Mouse (Mus musculus): ENCODE results near the gene Rhot2.

Rhot2 gene

GRCm38 (mm10) chr17:25874148-25874720, 29.6 kb upstream of the Rhot2 start:
- peak in 1 of 2 experiments; percentile 62 for DNase-seq

GRCm38 (mm10) chr17:25873405-25874147, 28.9 kb upstream of the Rhot2 start:
- no peak for DNase-seq

DNA sequence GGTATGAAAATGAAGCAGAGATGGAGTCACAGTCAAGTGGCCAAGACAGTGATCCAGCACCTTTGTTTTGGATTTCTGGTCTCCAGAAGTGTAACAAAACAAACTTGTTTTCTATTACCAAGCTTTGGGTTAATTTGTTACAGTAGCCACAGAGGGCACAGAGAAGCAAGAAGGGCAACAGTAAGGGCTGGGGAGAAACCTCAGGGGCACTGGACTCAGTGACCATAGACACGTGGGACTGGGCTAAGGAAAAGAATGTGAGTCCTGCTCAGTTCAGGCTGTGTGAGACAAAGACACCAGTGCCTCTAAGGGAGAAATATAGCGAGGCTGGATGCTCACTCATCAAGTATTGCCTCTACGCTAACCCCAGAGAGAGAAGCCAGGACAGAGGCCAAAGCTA, 28.0 kb upstream of the Rhot2 start:
- peak; percentile 55 to 69 for DNase-seq

- DNase-seq: peak; percentile 48 to 49
These were observed 26.9 kb upstream of the Rhot2 start for GRCm38 (mm10) chr17:25871566-25871965.

DNA sequence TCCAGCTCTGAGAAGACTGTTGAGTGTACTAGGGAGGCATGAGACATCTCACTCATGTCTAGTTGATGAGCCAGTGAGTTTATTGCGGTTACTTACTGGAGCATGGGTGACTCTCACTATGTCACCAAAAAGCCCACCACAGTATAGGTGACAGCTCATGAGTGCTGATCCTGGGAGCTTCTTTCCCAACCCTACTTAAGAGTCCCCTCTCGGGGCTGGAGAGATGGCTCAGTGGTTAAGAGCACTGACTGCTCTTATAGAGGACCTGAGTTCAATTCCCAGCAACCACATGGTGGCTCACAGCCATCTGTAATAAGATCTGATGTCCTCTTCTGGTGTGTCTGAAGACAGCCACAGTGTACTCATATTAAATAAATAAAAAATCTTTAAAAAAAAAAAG, 25.3 kb upstream of the Rhot2 start:
- no peak for DNase-seq

DNA sequence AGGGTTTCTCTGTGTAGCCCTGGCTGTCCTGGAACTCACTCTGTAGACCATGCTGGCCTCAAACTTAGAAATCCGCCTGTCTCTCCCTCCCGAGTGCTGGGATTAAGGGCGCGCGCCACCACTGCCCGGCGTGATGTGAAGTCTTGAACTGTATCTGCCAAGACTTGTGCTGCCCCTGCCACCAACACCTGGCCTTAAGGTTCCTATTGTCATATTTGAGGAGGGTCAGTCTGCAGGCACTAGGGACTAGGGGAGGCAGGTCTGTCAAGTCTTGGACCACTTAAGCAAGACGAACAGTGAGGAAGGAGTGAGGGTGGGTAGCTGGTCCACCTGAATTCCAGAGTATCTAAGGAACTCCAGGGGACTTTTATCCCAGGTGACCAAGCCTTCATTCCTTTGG, 24.8 kb upstream of the Rhot2 start:
- DNase-seq: no peak

- peak; percentile 91 to 92 for DNase-seq
These were observed 24.0 kb upstream of the Rhot2 start, which contains the start of gene Mcrip2 for GRCm38 (mm10) chr17:25868601-25869191. Mcrip2 (minus strand) TSS chr17:25868764.

DNA sequence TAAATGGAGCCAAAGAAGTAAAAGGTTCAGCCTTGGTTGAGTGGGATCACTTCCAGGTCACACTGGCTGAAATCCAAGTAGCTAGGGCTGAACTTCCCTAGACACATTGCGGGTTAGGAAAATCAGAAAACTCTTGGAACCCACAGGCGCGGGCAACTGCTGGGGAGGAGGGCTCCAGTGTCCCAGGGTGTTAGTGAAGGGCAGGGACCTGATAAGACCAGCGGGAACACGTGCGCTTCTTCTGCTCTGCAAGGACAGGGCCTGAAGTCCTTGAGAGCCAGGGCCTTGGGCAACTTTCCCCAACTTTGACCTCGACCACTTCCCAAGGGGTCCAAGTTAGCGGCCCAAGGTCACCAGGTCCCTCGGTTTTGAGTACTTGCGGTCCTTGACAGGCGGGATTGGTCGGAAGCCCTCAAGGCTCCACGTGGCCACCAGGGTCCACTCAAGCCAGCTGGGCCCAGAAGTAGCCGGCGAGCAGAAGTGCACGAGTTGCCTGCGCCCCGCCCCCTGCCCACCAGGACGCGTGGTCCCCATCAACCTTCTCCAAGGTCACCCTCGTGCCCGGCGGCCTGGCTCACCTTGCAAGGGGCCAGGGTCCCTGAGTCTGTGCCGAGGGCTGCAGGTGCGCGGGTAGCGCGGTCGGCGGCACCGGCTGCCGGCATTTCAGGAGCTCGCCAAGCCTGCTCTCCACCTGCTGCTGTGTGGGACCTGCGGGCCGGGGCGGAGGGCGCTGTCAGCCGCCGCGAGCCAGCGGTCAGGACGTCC, 23.4 kb upstream of the Rhot2 start:
- DNase-seq: peak; percentile 78 to 84

DNA sequence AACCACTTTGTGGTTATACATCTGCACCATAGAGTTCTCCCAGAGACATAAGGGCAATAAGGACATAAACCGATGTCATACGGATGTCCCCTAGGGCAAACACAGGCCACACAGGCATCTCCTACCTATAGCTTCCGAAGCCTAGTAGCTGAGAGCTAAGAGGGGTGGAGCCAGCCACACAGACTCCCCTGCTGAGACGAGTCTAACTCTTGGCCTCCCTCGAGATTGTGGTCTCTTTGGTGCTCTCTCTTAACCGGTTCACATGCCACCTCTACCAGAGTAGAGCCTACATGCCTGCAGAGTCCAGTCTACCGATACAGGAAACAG, 22.8 kb upstream of the Rhot2 start:
- no peak for DNase-seq

DNA sequence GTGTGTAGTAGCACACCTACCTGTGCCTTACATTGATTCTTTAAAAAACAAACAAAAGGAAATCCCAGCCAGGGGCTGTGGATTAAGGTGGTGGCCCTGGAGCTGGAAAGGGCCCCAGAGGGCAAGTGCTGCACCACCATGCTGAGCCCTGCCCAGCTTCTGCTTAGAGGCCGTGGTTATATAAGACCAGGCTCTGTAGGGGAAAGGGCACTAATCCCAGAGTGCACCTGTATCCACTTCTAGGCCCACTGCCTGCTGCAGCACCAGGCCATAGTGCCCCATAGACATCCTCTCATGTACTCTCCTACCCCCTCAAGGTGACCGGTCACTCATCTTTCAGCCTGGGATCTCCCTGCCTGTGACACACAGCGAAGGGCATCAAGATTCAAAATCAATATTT, 21.5 kb upstream of the Rhot2 start:
- DNase-seq: peak; percentile 71 to 78

DNA sequence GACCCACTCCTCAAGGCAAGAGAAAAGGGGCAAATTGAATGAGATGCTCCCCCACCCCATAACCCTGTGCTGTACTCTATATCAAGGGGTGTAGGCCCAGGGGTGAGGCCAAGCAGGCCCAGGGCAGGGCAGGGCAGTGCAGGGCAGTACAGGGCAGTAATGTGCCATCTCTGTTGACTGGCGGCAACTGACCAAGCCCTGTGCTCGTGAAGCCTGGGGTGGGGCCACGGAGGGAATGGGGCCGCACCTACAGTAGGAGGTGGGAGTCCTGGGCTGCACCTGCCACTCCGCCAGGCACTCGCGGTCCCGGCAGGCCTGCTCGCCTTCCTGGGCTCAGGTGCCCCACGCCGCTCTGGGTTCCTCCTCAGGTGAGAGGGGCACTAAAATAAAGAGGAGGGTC, 20.6 kb upstream of the Rhot2 start:
- peak in 1 of 2 experiments; percentile 39 for DNase-seq

DNA sequence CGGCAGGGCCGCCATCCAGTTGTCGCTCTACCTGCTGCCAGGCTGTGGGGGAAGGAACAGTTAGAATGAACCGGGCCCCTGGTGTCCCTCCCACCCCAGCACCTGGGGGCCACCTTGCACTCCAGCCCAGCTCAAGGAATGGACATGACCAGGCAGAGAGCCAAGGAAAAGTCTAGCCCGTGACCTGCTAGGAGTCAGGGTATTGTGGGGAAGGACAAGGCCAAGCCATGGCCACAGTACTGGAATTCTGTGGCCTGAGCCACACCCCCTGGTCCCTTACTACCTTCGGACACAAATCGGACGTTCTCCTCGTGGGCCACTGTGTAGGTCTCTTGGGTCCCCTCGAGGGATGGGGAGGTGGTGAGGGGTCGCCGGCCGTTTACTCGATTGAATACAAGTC, 19.7 kb upstream of the Rhot2 start:
- DNase-seq: peak; percentile 60 to 61

DNA sequence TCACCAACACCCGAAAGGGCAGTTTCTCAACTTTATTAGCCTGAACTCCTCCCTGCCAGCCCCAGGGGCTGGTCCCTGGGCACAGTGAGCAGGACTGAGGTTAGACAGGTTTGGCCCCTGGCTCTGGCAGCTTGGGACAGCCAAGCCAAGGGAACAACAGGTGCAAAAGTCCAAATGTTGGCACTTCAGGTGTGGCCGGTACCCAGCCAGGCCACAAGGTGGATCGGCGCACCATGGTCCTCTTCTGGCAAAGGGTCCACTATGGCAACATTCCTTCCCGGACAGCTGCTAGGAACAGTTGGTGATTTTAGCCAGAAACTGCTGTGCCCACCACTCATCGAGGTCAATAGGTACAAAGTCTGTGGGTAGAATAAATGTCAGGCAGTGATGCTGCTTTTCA, 19.0 kb upstream of the Rhot2 start:
- peak; percentile 59 to 73 for DNase-seq

- DNase-seq: peak; percentile 34 to 49
These were observed 17.3 kb upstream of the Rhot2 start for GRCm38 (mm10) chr17:25861704-25862612.

GRCm38 (mm10) chr17:25860832-25861703, 16.4 kb upstream of the Rhot2 start, which contains the start of gene Wdr90:
Wdr90 (minus strand) TSS chr17:25861501.
- DNase-seq: peak; percentile 94 to 95

- no peak for DNase-seq
These were observed 15.6 kb upstream of the Rhot2 start for GRCm38 (mm10) chr17:25860229-25860628.

DNA sequence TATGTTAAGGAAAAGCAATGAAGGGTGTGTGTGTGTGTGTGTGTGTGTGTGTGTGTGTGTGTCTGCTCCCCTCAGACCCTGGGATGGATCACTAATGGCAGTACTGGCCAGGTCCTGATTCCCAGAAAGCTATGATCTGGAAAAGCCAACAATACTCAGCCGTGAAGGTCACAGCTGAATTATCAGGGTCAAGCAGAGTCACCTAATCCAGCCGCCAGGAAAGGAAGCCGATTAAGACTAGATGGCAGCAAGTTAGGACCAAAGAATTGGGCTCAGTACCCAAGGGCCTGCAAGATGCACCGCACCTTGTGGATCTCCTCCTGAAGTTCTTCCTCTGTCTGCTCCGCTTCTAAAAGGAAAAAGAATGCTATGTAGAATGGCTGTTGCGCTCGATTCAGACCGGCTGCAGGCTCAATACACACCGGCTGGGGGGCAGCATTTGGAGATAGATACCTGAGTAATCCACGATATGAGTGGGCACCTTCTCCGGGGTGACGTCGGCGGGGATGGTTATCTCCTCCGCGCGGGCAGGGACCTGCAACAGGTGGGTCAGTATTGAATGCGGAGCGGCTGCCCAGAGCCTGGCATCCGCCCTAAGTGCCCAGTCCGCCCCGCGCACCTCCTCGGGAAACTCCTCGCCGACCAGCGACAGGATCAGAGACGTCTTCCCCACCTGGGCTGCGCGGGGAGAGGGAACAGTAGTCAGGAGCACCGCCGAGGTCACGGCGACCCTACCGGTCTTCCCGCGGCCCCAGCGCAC, 835 bp downstream of the Rhot2 start:
- DNase-seq: peak in 1 of 2 experiments; percentile 28

DNA sequence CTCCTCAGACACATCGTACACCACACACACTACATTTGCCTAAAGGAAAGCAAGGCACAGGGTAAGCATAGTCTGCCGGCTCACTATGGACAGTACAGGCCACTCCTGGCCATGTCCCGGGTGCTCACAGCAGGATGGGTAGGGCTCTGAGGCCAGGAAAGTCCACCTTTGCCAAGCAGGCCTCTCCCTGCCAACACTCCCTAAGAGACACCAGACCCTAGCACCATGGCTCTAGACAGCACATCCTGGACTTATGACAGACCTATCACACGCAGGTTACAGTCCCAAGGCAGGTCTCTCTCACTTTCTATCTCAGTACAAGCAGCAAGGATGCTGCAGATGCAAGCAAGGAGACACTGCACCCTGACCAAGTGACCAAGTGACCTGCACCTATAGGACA, 1.5 kb downstream of the Rhot2 start:
- DNase-seq: no peak

GRCm38 (mm10) chr17:25842509-25842908, 2.1 kb downstream of the Rhot2 start:
- DNase-seq: no peak

GRCm38 (mm10) chr17:25841117-25841880, 3.4 kb downstream of the Rhot2 start, which contains the start of gene Gm20683:
Gm20683 (minus strand) TSS chr17:25841763.
- no peak for DNase-seq

All from kidney, postnatal 36 days (tissue).